Mouse (Mus musculus): Measurements from ENCODE around the gene Cadps2.

GRCm38 (mm10) chr6:23837127-23837526 is 2.1 kb downstream of the Cadps2 start:
- no peak for TF ChIP-seq CTCF (IDR thresholded peaks at IDR 0.05; ENCODE audit: low read depth, low read length)
- TF ChIP-seq TAL1 (conservative IDR thresholded peaks at IDR 0.05; ENCODE audit: low read depth, low read length), result no peak
- no peak for TF ChIP-seq POLR2AphosphoS5 (IDR thresholded peaks at IDR 0.05; ENCODE audit: insufficient replicate concordance, low read depth, low read length)
- TF ChIP-seq GATA2 (IDR thresholded peaks at IDR 0.05; ENCODE audit: borderline replicate concordance, low read depth, low read length), result no peak
- TF ChIP-seq GATA1 (IDR thresholded peaks at IDR 0.05; ENCODE audit: borderline replicate concordance, low read length), result no peak
